Mouse (Mus musculus) heart, embryonic 14.5 days (tissue): ENCODE data around the gene Rin1. TPM values are rescaled to one million over a fixed set of nuclear protein-coding genes. Genes with fewer than 3 reads are reported as not detected.
A peak's percentile ranks its signal among the peaks of the same experiment; 100 is the strongest.

Experiments used
- ATAC-seq: fragments of 200-750 bp; cut with Nextera tagmentation; 2 replicates; pipeline ENCODE4 v1.8.0; 2017; ENCODE audit warnings: low read depth, moderate TSS enrichment; ENCODE audit not compliant: insufficient number of reproducible peaks, insufficient read depth, low FRiP score
- H3K27ac ChIP-seq, 2 experiments: fragments of 200-500 bp in 1 of 2; fragments of 300-500 bp in 1 of 2; sonication (generic) in 1 of 2; replicated peaks in 1 of 2; 2 replicates each; pipeline ENCODE4 v1.5.1; 2012 to 2014; ENCODE audit warnings: low read depth in 2 of 2, low read length in 2 of 2, control low read depth in 1 of 2, mild to moderate bottlenecking in 1 of 2, mixed read lengths in 1 of 2; ENCODE audit not compliant: control insufficient read depth in 1 of 2, insufficient read depth in 1 of 2
- H3K27me3 ChIP-seq: fragments of 300-500 bp; sonication (generic); 2 replicates; pipeline ENCODE4 v1.6.1; 2014; ENCODE audit warnings: mild to moderate bottlenecking, low read length, control low read depth; ENCODE audit not compliant: control insufficient read depth, insufficient read depth
- H3K36me3 ChIP-seq: fragments of 300-500 bp; sonication (generic); 2 replicates; pipeline ENCODE4 v1.6.1; 2014; ENCODE audit warnings: mild to moderate bottlenecking, control low read depth, low read length, mixed read lengths; ENCODE audit not compliant: control insufficient read depth, insufficient read depth
- H3K4me1 ChIP-seq, 2 experiments: fragments of 200-500 bp in 1 of 2; fragments of 300-500 bp in 1 of 2; sonication (generic) in 1 of 2; 2 replicates each; pipeline ENCODE4 v1.6.1; 2012 to 2014; ENCODE audit warnings: low read length in 2 of 2, control low read depth in 1 of 2, mixed read lengths in 1 of 2; ENCODE audit not compliant: control insufficient read depth in 2 of 2, insufficient read depth in 2 of 2
- H3K4me2 ChIP-seq: fragments of 300-500 bp; sonication (generic); 2 replicates; pipeline ENCODE4 v1.6.1; 2014; ENCODE audit warnings: mild to moderate bottlenecking, low read length
- H3K4me3 ChIP-seq, 2 experiments: fragments of 200-500 bp in 1 of 2; fragments of 300-500 bp in 1 of 2; sonication (generic) in 1 of 2; 2 replicates each; pipeline ENCODE4 v1.5.1; 2012 to 2014; ENCODE audit warnings: low read length in 2 of 2, mild to moderate bottlenecking in 2 of 2, control low read depth in 1 of 2, low read depth in 1 of 2, moderate library complexity in 1 of 2; ENCODE audit not compliant: control insufficient read depth in 1 of 2, insufficient read depth in 1 of 2
- H3K9ac ChIP-seq: fragments of 300-500 bp; sonication (generic); 2 replicates; pipeline ENCODE4 v1.6.1; 2014; ENCODE audit warnings: mild to moderate bottlenecking, low read length
- H3K9me3 ChIP-seq: fragments of 300-500 bp; sonication (generic); 2 replicates; pipeline ENCODE4 v1.6.1; 2016; ENCODE audit warnings: low read length, control low read depth; ENCODE audit not compliant: control insufficient read depth
- WGBS: fragments of 180-500 bp; shearing (Covaris S2); extraction: QIAGEN DNeasy Blood & Tissue Kit; methylation state at CpG from one replicate; pipeline ENCODE4 v1.1.7; 2014; 5-methylcytosine and 5-hydroxymethylcytosine counted together
- polyA plus RNA-seq: library from polyadenylated mRNA; unstranded; fragments of >200 nt; fragmentation: Nextera tagmentation; extraction: Ambion mirVana; gene quantifications from 2 replicates; pipeline ENCODE4 v1.2.1, GENCODE M21; 2014

Rin1 gene
- polyA plus RNA-seq, 1 experiment from 2014 or later, result 1.9 TPM

GRCm38 (mm10) chr19:5071077-5071476, 20.8 kb downstream of the Rin1 start:
- H3K4me1 ChIP-seq, result peaks cover 28 to 37% of the 10 kb centered on the region in 2 experiments
- ATAC-seq, result no peak

GRCm38 (mm10) chr19:5071545-5072369, 21.5 kb downstream of the Rin1 start:
- peak overlapping the region; percentile 64 for H3K9ac ChIP-seq
- peak overlapping the region; percentile 25 to 47; a peak in 2 of 4 replicates for H3K27ac ChIP-seq
- H3K9me3 ChIP-seq, result no peaks in the 10 kb centered on the region
- peak; percentile 60 for ATAC-seq
- H3K4me3 ChIP-seq, result peak overlapping the region; percentile 36 to 49
- H3K36me3 ChIP-seq, result no peaks in the 10 kb centered on the region
- peaks cover 12% of the 10 kb centered on the region for H3K27me3 ChIP-seq
- peaks cover 28 to 36% of the 10 kb centered on the region in 2 experiments for H3K4me1 ChIP-seq
- WGBS, result 1% methylated on average over 40 of the region's 40 CpGs
- peak overlapping the region; percentile 89 for H3K4me2 ChIP-seq

More at GRCm38 (mm10) chr19:5071077-5071476, 20.8 kb downstream of the Rin1 start:
- peaks cover 12% of the 10 kb centered on the region for H3K27me3 ChIP-seq
- H3K36me3 ChIP-seq, result no peaks in the 10 kb centered on the region
- 21% methylated on average over 11 of the region's 11 CpGs for WGBS
- H3K9me3 ChIP-seq, result no peaks in the 10 kb centered on the region
- H3K27ac ChIP-seq, result 0 out of 4 replicates have a peak overlapping the region, but pooled peaks of 1 of the 2 experiments have one; percentile 25
- peak overlapping the region in 1 of 2 experiments; percentile 49; a peak in 1 of 4 replicates for H3K4me3 ChIP-seq
- peak overlapping the region; percentile 89 for H3K4me2 ChIP-seq
- H3K9ac ChIP-seq, result peak overlapping the region; percentile 64

GRCm38 (mm10) chr19:5072389-5073019, 22.2 kb downstream of the Rin1 start:
- ATAC-seq, result no peak
- Histone ChIP-seq H3K27me3 (peaks cover 12% of the 10 kb centered on the region), H3K9ac (peak overlapping the region; percentile 64; the same call in 1 of the 2 replicates), H3K4me2 (peak overlapping the region; percentile 89), H3K9me3 (no peaks in the 10 kb centered on the region), H3K36me3 (no peaks in the 10 kb centered on the region), H3K27ac (peak overlapping the region; percentile 33 to 47; a peak in 2 of 4 replicates), H3K4me3 (peak overlapping the region; percentile 36 to 49), H3K4me1 (peaks cover 21 to 29% of the 10 kb centered on the region in 2 experiments)
- WGBS, result 1% methylated on average over 20 of the region's 20 CpGs

- H3K27me3 ChIP-seq, result peaks cover 12% of the 10 kb centered on the region
- 2% methylated on average over 15 of the region's 15 CpGs for WGBS
- peaks cover 19 to 25% of the 10 kb centered on the region in 2 experiments for H3K4me1 ChIP-seq
These were observed 22.7 kb downstream of the Rin1 start for GRCm38 (mm10) chr19:5073028-5073427.

GRCm38 (mm10) chr19:5073518-5073917, 23.2 kb downstream of the Rin1 start:
- H3K4me2 ChIP-seq, result no peak overlapping the region
- 29% methylated on average over 5 of the region's 5 CpGs for WGBS
- peaks cover 15 to 20% of the 10 kb centered on the region in 2 experiments for H3K4me1 ChIP-seq
- no peaks in the 10 kb centered on the region for H3K36me3 ChIP-seq
- no peak overlapping the region for H3K9ac ChIP-seq
- H3K27me3 ChIP-seq, result peaks cover 12% of the 10 kb centered on the region
- H3K4me3 ChIP-seq, result no peak overlapping the region; a peak in 1 of 4 replicates
- no peaks in the 10 kb centered on the region for H3K9me3 ChIP-seq
- H3K27ac ChIP-seq, result no peak overlapping the region
- ATAC-seq, result no peak

More at GRCm38 (mm10) chr19:5073028-5073427, 22.7 kb downstream of the Rin1 start:
- peak overlapping the region; percentile 20 to 49; a peak in 2 of 4 replicates for H3K4me3 ChIP-seq
- no peaks in the 10 kb centered on the region for H3K9me3 ChIP-seq
- no peak overlapping the region for H3K27ac ChIP-seq
- no peaks in the 10 kb centered on the region for H3K36me3 ChIP-seq
- H3K9ac ChIP-seq, result no peak overlapping the region
- ATAC-seq, result no peak
- peak overlapping the region; percentile 89 for H3K4me2 ChIP-seq

- Histone ChIP-seq H3K9ac (no peak overlapping the region), H3K4me2 (no peak overlapping the region), H3K9me3 (no peaks in the 10 kb centered on the region), H3K4me3 (no peak overlapping the region), H3K36me3 (no peaks in the 10 kb centered on the region), H3K27ac (no peak overlapping the region), H3K4me1 (no peaks in the 10 kb centered on the region), H3K27me3 (peaks cover 43% of the 10 kb centered on the region)
- ATAC-seq, result no peak
- 100% methylated on average over 1 of the region's 1 CpGs for WGBS
These were observed 29.0 kb downstream of the Rin1 start for GRCm38 (mm10) chr19:5079279-5079678.

GRCm38 (mm10) chr19:5082005-5082404, 31.7 kb downstream of the Rin1 start:
- Histone ChIP-seq H3K4me1 (peaks cover 8 to 9% of the 10 kb centered on the region in 2 experiments; a peak in 3 of 4 replicates), H3K27me3 (peaks cover 63% of the 10 kb centered on the region), H3K9ac (no peak overlapping the region), H3K4me3 (no peak overlapping the region), H3K9me3 (no peaks in the 10 kb centered on the region), H3K4me2 (no peak overlapping the region), H3K36me3 (no peaks in the 10 kb centered on the region), H3K27ac (no peak overlapping the region)
- ATAC-seq, result no peak
- WGBS, result 54% methylated on average over 18 of the region's 18 CpGs
